Mouse (Mus musculus) gonadal fat pad, adult 2 months (tissue): ENCODE results near the gene Wnt7b. TPM values are rescaled to one million over a fixed set of nuclear protein-coding genes. Genes with fewer than 3 reads are reported as not detected.

Source experiments
- DNase-seq: peaks from one replicate; pipeline ENCODE4 v3.0.0-alpha.2; 2012; ENCODE audit warnings: low read depth
- polyA plus RNA-seq: library from polyadenylated mRNA; depleted of rRNA; stranded (reverse); fragments of >200 nt; gene quantifications from 2 replicates; pipeline ENCODE4 v1.2.3, GENCODE M21; 2012

Wnt7b gene
- polyA plus RNA-seq, 1 experiment = 15.0 TPM

DNA sequence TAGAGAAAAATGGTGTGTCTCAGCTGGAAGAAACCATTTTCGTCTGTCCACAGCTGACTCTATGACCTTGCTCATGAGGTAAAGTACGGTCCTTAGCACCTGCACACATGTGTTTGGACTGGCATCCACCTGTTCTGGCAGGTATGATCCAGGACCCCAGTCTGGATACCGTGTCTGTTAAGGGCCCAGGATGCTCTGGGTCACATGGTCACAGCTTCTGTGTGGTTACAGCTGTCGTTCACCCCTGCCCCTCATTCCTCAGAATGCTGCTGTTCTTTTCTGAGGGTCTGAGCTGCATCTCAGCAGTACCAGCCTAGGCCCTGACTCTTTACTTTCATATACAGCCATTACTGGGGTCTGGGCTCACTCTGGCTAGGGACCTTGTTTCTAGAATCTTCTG lies 18.9 kb upstream of the Wnt7b start:
- no peak for DNase-seq

DNA sequence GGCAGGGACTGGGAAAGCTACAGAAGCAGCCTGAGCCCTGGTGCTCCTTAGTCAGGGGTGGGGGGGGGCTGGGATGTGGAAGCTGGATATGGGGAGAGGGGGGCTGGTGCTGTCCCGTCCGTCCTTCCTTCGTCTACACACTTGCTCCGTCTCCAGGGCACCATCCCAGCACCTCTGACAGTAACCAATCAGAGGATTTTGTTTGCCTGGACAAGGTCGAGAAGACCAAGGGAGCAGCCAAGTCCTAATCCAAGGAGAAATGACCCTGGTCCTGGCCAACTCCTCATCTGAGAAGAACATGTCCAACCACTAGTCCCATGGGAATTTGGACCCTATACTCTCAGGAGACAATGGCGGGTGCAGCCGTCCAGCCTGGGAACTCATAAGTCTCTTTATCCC lies 18.4 kb upstream of the Wnt7b start:
- DNase-seq = no peak

DNA sequence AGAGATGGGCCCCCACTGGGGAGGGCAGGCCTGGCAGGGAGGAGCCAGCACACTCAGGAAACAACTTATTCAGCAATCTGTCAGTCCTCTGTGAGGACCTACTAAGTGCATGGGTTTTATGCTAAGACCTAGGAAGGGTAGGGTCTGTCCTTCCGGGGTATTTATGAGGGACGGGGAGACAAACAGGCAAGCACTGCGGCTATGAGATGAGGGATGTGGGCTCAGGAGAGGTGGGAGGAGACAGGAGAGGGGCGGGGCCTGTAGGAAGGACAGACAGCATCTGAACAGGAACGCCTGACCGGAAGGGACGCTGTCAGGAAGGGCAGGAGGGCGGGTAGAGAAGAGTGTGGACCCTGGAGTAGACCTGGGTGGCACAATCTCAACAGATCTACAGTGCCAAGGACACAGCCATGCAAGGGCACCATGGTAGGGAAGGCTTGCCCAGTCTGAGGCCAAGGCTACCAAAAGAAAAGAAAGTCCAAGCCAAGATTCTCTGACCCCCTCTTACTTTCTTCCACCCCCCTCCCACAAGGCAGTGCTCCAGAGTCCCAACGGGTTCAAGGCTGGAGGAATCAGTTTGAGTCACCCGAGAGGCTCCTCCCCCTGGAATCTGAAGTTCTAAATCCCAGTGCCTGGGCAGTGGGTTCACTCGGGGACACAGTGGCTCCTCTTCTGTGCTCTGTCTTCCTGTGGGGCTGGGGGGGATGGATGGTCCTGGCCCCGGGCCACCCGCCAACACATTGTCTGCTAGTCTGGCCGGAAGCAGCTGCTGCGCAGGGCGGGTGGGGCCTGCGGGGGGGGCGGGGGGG lies 17.8 kb upstream of the Wnt7b start:
- DNase-seq = no peak

DNA sequence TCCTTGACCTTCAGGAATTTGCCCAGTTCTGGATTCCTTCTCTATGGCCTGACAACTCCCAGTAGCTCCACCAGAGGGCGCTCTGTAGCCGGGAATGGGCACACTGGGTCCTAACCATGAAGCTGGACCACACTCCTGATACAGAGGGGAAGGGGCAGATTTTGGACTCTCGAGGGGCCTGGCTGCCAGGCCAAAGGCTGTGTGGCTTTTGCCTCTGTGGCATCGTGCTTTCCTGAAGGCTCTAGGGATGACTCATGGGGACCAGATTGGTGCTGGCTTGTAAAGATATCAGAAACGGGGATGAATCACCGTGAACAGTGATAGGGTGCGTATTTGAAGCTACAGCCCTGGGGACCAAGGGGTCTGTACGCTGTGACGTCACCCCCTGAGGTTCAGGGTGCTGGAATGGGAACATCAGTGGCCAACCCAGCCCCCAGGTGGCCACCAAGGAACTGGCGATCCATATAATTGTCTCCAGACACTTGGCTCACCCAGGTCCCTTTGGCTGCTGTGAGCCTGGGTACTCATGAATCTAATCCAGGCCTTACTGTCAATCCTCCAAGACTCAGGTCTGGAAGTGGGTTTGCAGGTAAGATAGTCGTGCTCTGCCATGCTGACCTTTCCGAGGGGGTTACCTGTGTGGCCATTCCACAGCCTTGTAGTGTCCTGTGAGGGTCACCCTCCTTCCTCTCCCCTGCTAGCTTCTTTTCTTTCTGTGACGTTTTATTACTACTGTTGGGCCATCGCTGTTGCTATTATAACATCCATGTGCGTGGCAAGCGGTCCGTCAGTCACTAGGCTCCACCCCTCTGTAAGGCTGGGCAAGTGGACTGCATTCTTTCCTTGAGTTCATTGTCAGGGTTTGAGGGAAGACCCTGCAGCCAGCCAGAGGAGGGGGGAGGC lies 17.0 kb upstream of the Wnt7b start:
- no peak for DNase-seq

DNA sequence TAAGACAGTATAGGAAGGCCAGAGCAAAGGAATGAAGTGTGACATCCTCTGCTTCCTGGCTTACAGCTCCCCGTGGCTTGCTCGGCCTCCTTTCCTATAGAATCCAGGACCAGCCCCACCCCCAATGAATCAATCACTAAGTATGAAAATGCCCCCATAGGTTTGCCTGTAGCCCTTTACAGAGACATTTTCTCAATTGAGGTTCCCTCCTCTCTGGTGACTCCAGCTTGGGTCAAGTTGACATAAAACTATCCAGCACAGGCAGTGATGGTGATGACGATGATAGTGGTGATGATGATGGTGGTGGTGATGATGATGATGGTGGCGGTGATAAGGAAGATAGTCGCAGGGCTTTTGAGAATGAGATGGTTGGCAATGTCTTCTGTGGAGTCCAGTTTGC lies 16.2 kb upstream of the Wnt7b start:
- no peak for DNase-seq

DNA sequence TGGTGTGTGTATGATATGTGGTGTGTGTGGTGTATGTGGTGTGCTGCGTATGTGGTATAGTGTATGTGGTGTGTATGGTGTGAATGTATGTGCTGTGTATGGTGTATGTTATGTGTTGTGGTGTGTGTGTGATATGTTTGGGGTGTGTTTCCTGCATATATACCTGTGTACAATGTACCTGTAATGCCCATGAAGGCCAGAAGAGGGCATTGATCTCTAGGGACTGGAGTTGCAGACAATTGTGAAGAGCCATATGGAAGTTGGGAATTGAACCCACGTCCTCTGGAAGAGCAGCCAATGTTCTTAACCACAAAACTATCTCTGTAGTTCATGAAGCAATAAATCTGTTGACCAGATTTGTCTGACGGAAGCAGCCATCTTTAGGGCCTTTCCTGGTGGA lies 15.1 kb upstream of the Wnt7b start:
- DNase-seq = no peak

DNA sequence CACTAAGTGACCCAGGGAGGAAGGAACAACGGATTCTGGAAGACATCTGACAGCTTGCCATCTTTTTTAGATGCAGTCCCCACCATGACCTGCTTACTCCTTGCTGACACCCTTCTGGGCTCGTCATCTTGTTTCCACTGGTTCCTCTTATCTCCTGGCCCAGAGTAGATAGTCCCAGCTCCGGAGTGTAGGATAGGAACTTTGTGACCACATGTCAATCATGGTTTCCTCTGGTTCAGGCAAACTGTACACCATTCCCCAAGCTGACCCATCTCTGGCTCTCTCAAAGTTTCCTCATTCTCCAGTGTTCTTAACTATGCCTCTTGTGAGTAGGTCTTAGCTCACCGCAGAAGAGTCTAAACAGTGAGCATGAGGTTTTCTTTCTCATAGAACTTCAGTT lies 10.4 kb upstream of the Wnt7b start:
- no peak for DNase-seq

DNA sequence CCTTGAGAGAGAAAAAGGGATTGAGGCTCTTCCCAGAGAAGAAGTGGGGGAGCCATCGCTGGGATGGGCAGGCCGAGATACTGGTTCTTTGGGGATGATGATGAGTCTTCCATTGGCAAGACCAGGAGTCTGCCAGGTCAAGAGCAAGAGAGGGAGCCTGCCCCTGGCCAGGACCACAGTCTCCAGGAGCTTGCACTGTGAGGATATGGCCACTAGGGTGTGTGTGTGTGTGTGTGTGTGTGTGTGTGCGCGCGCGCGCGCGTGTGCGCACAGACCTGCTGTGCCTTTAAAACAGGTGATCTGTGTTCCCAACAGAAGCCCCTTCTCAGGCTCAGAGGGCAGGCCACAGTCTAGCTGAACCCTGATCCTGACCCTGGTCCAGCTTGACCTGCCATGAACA lies 8.6 kb upstream of the Wnt7b start:
- DNase-seq = no peak

DNA sequence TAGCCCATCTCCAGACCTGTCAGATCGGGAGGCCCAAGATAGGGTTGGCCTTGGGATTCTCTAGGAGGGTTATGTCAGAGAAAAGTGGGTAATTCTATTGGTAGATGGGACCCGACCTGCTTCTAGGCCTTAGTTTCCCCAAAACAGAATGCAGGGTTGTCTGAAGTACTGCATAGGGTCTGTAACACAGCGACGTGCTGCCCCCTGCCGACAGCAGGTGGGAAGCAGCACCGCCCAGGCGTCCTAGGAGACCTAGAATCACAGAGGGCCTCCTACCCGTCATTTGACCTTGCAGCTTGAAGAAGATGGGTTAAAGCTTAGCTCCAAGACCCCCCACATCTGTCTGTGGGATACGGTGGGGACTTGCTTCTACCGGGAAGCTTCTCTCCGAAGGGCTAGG lies 1.2 kb upstream of the Wnt7b start:
- no peak for DNase-seq

DNA sequence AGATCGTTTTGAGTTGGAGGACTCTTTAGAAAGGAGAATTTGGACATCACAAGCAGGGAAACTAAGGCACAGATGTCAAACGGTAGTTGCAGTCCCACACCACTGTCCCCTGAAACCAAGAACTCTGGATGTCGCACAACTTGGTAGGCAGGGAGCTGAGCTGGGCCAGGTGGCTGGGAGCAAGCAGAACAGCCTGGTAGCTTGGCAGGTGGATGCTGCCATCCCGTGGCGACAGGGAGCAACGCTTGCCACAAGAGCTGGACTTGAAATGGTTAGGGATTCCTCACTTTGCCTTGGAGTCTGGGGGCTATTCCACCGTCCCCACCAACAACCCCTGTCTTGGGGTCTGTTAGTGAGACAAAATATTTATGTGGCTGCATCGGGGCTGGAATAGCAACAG lies 751 bp upstream of the Wnt7b start:
- DNase-seq = no peak

DNA sequence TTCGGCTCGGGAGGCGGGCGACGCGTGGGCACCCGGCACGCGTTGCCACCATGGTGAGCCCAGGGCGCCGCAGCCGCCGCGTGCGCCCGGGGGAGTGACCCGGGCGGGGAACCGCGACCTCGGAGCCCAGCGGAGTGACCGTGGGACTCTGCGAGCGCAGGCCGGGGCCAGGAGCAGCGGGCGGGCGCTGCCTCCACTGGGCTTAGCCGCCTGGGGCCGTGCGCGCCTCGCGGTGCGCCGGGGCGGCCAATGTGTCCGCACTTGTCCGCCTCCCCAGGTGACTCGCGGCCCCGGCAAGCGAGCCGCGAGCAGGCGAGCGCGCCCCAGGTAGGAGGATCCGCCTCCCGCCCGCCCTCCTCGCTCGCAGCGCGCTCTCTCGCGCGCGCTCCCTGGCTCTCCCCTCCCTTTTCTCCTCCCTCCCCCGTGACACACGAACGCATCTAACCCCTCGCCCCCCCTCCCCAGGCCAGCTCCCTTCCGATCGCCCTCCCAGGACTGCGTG lies 659 bp downstream of the Wnt7b start:
- no peak for DNase-seq

DNA sequence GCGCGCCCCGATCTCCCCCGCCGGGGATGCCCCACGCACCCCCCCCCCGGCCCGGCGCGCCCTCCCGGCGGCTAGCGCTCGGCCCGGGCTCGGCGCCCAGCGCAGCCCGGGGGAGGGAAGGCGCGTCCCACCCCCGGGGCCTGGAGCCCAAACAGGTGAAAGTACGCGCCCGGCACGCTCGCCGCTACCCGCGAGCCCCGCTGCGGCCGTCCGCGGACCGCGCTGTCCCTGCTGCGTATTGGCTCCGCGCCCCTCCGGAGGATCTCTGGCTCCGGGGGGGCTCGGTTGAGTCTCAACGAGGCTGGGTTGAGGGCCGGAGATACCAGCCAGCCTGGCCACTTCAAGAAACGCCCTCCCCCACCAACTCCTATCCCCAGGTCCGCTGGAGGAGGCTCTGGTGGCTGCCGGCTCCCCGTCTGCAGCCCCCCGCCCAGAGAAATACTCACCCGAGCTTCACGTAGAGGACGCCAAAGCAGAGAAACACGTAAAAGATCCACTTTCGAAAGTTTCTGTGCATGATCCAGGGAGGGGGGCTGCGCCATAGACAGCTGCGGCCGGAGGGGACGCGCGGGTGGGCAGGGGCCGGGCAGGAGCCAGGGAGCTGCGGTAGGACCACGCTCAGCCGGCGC lies 1.2 kb downstream of the Wnt7b start:
- no peak for DNase-seq

DNA sequence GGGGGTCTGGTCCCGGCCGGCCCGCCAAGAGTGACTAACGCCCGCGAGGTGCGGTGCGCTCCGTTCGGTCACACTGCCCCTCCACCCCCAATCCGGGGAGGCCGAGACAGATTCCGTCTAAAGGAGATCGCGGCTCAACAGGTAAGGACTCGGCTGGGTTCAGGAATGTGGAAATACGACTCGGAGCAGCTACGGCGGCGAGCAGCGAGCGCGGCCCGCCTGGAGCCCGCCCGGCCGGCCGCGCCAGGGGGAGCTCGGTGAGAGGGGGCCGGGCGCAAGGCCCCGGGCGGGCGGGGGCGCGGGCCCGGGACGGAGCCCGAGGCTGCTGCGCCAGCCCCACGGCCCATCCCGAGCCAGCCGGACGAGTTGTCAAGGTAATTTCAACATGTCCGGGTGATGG lies 1.8 kb downstream of the Wnt7b start:
- DNase-seq = no peak

DNA sequence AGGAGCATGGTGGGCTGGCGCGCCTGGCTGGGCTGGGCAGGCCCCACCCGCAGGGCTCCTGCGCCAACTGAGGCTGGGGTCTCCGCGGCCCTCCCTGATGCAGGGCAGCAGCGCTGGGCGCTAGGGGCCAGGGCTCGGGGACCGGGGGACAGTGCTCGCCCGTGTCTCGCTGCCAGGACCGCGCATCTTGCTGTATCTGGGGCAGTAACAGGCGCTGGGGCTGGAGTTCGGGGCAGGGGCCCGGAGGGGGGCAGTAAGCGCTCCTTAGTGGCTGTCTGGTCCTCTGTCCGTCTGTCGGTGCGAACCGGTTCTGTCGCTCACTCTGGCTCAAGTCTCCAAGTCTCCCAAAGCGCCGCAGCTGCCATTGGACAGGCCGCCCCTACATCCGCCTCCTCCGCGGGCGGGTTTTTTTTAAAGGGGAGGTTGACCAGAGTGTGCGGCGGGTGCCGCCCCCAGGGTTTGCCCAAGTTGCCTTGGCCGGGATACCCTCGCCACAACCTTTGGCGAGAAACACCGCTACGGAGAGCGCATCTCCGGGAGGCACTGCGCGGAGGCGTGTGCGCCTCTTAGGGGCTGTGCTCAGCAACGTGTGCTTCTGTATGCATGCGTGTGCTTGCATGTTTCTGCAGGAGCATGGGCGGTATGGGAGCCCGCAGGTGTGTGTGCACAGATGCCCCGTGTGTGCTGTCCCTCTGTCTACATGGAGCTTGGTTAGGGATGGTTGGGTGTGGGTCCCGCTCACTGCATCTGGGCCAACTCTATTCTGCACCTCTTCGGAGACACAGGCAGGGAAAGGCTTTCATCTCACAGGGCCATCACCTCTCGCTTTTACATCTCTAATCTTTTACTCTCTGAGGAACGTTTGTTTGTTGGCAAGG lies 4.5 kb downstream of the Wnt7b start:
- DNase-seq = no peak

DNA sequence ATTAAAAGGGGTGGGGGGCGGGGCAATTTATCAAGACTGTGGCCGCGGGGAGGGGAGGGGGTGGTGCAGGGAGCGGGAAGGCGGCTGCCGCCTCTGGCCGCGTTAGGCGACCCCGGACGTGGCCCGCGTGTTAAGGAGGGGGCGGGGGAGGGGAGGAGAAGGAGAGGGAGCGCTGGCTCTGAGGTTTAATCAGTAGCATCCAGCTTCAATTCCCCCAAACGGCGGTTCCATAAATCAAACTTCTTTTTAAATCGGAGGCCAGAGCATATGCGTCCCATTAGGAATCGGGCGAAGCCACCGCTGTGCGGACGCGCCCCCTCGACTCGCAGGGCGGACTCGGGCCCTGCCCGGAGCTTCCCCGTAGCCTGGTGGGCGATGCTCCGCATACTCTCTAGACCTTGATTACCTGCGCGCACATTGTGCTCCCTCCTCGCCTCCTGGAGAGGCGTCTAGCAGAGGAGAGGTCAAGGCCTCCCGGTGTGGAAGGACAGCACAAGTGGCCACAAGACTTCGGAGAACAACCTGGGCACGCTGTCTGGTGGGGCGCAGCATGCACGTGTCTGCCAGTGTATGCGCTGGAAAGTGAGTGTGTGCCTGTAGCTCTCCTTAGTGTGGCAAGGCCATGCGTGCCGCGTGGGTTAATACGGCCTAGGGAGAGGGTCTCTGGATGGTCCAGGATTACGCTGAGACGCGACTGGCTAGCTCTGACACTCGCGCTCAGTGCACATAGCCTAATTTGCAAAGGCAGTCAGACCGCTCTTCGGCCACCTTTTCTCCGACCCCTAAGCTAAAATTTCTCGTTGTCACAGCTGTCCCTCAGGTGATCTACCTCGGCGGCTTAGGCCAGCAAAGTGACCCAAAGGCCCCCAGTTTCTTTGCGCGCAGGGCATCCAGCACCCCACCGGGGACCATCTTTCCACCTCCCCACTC lies 5.5 kb downstream of the Wnt7b start:
- no peak for DNase-seq

DNA sequence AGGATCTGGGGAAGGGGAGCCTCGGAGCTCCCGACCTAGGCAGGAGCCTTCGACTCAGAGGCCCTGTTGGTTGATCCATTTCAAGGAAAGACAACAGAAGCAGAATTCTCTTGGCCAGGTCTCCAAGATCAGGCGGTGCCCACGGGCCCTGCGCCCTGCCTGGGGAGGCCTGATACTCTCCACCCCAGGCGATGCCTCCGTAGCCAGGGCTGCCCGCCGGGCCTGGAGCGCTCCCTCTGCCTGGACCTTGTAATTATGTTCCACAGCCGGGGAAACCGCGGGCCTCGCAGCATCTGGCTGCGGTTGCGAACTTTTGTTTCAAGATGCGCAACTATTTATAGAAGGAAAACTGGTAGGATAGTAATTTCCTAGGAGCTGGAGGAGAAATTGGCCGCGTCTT lies 6.2 kb downstream of the Wnt7b start:
- no peak for DNase-seq

DNA sequence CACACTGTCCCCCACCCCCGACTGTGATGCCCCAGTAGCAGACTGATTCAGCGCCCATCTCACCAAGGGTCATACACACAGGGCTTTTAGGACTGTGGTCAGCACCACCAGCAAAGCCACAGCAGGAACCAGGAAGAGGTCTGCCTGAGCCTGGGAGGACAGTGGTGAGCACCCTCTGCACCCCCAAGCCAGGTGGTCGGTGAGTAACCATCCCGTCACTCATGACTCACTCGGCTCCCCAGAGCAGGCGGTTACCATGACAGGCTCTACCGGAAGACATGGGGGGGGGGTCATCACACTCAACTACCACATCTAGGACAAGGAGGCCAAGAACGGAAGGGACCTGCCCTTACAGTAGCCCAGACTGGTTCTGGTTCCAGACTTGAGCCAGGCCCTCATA lies 7.7 kb downstream of the Wnt7b start:
- DNase-seq = no peak

DNA sequence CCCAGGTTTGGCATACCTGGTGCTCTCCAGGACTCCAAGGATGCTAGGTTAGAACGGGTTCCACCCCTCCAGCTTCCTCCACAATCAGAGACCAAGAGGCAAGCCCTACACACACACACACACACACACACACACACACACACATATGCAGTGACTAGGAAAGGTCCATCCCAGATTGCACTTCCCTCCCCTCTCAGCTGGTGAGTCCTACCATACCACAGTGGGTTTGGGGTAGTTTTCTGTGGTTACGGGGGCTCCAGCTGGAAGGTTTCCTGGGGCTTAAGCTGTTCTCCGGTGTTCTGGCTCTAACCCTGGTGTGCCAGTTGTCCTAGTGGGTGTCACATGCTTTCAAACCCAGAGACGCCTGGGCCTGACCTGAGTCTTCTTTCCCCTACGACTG lies 8.2 kb downstream of the Wnt7b start:
- no peak for DNase-seq

DNA sequence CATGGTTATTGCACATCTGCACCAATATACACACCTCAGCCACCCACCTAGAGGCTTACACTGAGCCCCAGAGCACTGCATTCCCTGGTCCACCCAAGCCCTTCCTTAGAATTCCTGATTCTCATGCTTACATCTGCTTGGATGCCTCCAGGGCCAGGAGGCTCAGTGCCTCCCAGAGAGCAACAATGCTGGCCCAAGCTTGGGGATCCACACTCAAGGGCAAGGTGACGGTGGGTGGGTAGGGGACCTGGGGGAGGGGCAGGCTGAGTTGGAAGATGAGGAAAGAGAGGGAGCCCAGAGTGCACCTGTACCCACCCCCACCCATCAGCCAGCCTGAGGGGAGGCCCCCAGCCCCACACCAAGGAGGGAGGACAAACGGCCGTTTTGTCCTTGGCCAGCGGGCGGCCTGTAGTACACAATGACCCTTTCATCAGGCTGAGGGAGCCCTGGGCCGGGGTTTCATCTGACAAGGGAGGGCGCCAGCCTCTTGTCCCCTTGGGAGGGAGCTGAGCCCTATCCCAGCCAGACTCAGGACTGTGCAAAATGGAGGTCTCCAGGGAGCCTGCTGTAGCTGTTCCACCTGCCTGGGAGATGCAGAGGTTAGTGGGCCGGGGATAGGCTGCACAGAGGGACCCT lies 9.5 kb downstream of the Wnt7b start:
- DNase-seq = no peak
